Mouse (Mus musculus) liver, adult 2 months (tissue): ENCODE measurements around the gene Scml4.

Experiments used
- CTCF ChIP-seq: fragments of 200-500 bp; IDR thresholded peaks from 2 replicates; pipeline ENCODE4 v1.5.1; 2011; ENCODE audit warnings: low read depth, low read length, control low read depth
- POLR2A ChIP-seq: fragments of 200-500 bp; IDR thresholded peaks from 2 replicates; pipeline ENCODE4 v1.6.1; 2011; ENCODE audit warnings: low read length, control low read depth; ENCODE audit not compliant: insufficient read depth; ENCODE audit errors: extremely low read depth

- TF ChIP-seq CTCF (no peak), POLR2A (no peak)
Measured at GRCm38 (mm10) chr10:42838736-42839135, 21.4 kb upstream of the Scml4 start.
